Mouse (Mus musculus): ENCODE data around the gene Jarid2. TPM values are rescaled to one million over a fixed set of nuclear protein-coding genes. Genes with fewer than 3 reads are reported as not detected.

Jarid2 gene
- polyA plus RNA-seq, 2 experiments, result 22.8 to 29.9 TPM

DNA sequence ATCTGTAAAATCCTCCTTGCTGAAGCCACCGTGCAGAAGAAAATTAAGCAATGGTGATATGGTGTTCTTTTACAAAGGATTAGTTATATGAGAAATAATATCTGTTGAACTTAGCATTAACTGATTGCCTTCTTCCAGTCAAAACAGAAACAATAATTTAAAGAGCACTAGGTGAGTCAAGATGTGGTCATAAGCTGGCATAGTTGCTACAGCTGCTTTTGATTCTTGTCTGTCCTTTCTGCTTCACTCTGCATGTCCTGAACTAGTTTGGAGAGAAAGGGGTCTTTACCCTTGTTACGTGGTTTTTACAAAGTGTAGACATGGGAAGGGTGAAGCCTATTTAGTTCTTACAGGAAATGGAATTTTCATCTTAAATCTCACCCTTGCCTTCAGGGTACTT is 51.9 kb downstream of the Jarid2 start:
- Histone ChIP-seq H3K9me3 (ENCODE audit: control insufficient read depth, low read length) (no peaks in the 10 kb centered on the region), H3K9ac (ENCODE audit: low read depth, low read length, severe bottlenecking) (no peak overlapping the region), H3K4me2 (replicated peaks; ENCODE audit: low read depth, low read length, severe bottlenecking) (no peak overlapping the region), H3K4me1 (ENCODE audit: control insufficient read depth, insufficient read depth, low read length) (peaks cover 14% of the 10 kb centered on the region), H3K36me3 (ENCODE audit: control insufficient read depth, insufficient read depth, low read length) (no peaks in the 10 kb centered on the region), H3K27ac (replicated peaks; ENCODE audit: low read depth, low read length) (no peak overlapping the region), H3K27me3 (ENCODE audit: control insufficient read depth, insufficient read depth, low read length) (no peaks in the 10 kb centered on the region), H3K4me3 (replicated peaks; ENCODE audit: low read length) (no peak overlapping the region)
- DNase-seq (ENCODE audit: low spot score) (no peak), ATAC-seq (ENCODE audit: low FRiP score, low read depth) (no peak)
- 42% methylated on average over 2 of the region's 2 CpGs for WGBS
- TF ChIP-seq POLR2A (IDR thresholded peaks at IDR 0.05; ENCODE audit: borderline replicate concordance, extremely low read depth, insufficient read depth, insufficient read length), result no peak

DNA sequence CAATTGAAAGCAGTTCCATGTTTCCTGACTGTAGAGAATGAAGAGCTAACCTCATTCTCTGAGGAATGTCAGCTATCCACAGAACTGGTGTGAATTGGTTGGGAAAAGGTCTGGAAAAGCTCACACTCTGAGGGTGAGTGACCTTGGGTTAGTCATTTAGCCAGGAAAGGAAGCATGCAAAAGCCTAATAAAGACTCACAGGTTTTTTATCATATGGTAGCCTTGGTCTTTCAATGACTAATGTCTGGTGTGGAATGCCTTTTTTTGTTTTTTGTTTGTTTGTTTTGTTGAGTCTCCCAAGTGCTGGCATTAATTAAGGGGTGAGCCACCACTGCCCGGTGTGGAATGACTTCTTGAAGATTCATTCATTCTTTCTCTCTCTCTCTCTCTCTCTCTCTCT is 55.3 kb downstream of the Jarid2 start:
- TF ChIP-seq POLR2A (IDR thresholded peaks at IDR 0.05; ENCODE audit: borderline replicate concordance, extremely low read depth, insufficient read depth, insufficient read length), result no peak
- WGBS, result 82% methylated on average over 1 of the region's 1 CpGs
- no peak overlapping the region for H3K4me2 ChIP-seq (replicated peaks; ENCODE audit: low read depth, low read length, severe bottlenecking)

DNA sequence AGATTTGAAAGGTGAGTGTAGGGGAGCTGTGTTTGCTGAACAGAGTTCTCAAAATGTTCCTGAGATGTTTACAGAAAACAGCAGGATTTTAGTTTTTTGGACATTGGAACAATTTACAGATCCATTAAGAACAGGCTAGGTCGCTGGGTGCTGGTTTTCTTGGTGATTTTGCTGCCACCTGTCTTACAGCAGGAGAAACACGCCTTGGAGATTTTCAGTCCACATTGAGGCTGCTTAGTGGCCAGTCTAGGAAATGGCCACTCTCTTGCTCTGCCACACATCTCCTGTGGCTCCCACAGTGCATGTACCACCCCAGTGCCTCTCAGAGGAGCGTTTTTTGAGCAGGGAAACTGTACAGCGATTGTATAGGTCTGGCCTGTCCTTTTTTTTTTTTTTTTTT is 57.0 kb downstream of the Jarid2 start:
- Histone ChIP-seq H3K9ac (ENCODE audit: low read depth, low read length, severe bottlenecking) (no peak overlapping the region), H3K36me3 (ENCODE audit: control insufficient read depth, insufficient read depth, low read length) (no peaks in the 10 kb centered on the region), H3K4me3 (replicated peaks; ENCODE audit: low read length) (no peak overlapping the region), H3K27ac (replicated peaks; ENCODE audit: low read depth, low read length) (no peak overlapping the region), H3K9me3 (ENCODE audit: control insufficient read depth, low read length) (no peaks in the 10 kb centered on the region), H3K27me3 (ENCODE audit: control insufficient read depth, insufficient read depth, low read length) (no peaks in the 10 kb centered on the region), H3K4me1 (ENCODE audit: control insufficient read depth, insufficient read depth, low read length) (peaks cover 47% of the 10 kb centered on the region), H3K4me2 (replicated peaks; ENCODE audit: low read depth, low read length, severe bottlenecking) (no peak overlapping the region)
- DNase-seq (ENCODE audit: low spot score), result peak; percentile 73
- TF ChIP-seq POLR2A (IDR thresholded peaks at IDR 0.05; ENCODE audit: borderline replicate concordance, extremely low read depth, insufficient read depth, insufficient read length), result no peak
- WGBS, result 36% methylated on average over 4 of the region's 4 CpGs
- ATAC-seq (ENCODE audit: low FRiP score, low read depth), result no peak

More for the DNA sequence above, 55.3 kb downstream of the Jarid2 start:
- Histone ChIP-seq H3K4me3 (replicated peaks; ENCODE audit: low read length) (no peak overlapping the region), H3K4me1 (ENCODE audit: control insufficient read depth, insufficient read depth, low read length) (peaks cover 38% of the 10 kb centered on the region), H3K9me3 (ENCODE audit: control insufficient read depth, low read length) (no peaks in the 10 kb centered on the region), H3K27me3 (ENCODE audit: control insufficient read depth, insufficient read depth, low read length) (no peaks in the 10 kb centered on the region), H3K27ac (replicated peaks; ENCODE audit: low read depth, low read length) (no peak overlapping the region), H3K9ac (ENCODE audit: low read depth, low read length, severe bottlenecking) (no peak overlapping the region), H3K36me3 (ENCODE audit: control insufficient read depth, insufficient read depth, low read length) (no peaks in the 10 kb centered on the region)
- DNase-seq (ENCODE audit: low spot score) (no peak), ATAC-seq (ENCODE audit: low FRiP score, low read depth) (no peak)

DNA sequence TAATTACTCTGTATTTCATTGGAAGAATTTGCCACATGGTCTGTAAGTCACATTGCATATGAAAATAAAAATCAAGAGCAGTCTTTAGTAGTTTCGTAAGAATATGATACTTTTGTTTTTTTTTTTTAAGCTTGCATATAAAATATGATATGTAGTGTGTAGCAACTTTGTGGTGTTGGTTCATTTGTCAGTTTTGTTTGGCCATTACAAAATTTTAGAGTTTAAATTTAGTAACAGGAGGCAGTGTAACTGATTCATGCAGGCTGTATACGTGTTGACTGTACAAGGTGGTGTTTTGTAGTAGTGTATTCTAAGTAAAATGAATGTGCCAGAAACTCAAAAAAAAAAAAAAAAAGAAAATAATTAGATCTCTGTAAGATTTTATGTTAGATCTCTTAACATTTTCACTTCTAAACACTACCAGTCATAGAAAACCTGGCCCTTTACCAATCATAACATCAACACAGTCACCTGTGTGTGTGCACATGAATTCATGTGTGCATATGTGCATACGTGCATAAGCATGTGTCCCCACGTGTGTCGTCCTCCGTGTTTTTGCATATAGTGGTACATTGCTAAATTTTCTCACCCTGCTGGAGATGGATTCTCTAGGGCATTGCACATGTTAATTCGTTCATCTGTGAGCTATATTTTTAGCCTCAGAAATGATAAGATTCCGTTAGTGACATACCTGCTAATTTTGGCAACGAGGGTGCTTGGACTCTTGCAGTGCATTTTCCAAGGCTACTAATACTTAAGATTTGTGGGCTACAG is 59.3 kb downstream of the Jarid2 start:
- no peak overlapping the region for H3K4me2 ChIP-seq (replicated peaks; ENCODE audit: low read depth, low read length, severe bottlenecking)
- no peak overlapping the region for H3K27ac ChIP-seq (replicated peaks; ENCODE audit: low read depth, low read length)
- DNase-seq (ENCODE audit: low spot score), result no peak
- H3K9me3 ChIP-seq (ENCODE audit: control insufficient read depth, low read length), result no peaks in the 10 kb centered on the region
- peaks cover 54% of the 10 kb centered on the region for H3K4me1 ChIP-seq (ENCODE audit: control insufficient read depth, insufficient read depth, low read length)
- 77% methylated on average over 9 of the region's 9 CpGs for WGBS
- no peak overlapping the region for H3K9ac ChIP-seq (ENCODE audit: low read depth, low read length, severe bottlenecking)
- H3K27me3 ChIP-seq (ENCODE audit: control insufficient read depth, insufficient read depth, low read length), result no peaks in the 10 kb centered on the region
- H3K36me3 ChIP-seq (ENCODE audit: control insufficient read depth, insufficient read depth, low read length), result no peaks in the 10 kb centered on the region
- no peak for TF ChIP-seq POLR2A (IDR thresholded peaks at IDR 0.05; ENCODE audit: borderline replicate concordance, extremely low read depth, insufficient read depth, insufficient read length)
- ATAC-seq (ENCODE audit: low FRiP score, low read depth), result no peak
- no peak overlapping the region for H3K4me3 ChIP-seq (replicated peaks; ENCODE audit: low read length)

DNA sequence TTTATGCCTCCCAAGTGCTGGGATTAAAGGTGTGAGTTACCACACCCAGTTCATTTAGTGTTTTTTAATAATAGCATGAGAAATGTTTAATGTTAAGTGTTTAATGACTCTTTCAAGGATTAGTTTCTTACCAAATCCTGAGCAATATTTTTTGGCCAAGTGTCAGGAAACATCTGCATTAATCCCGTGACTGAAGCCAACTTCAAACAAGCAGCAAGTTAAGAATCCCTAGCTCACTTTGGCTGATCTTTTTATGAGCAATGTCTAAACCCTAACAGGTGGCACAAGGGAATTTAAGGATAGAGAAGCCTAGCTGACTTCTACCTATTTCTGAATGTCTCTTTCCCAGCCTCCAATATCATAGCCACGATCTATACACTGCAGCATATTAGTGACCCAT is 60.7 kb downstream of the Jarid2 start:
- WGBS, result 33% methylated on average over 2 of the region's 2 CpGs
- no peak overlapping the region for H3K4me2 ChIP-seq (replicated peaks; ENCODE audit: low read depth, low read length, severe bottlenecking)
- TF ChIP-seq POLR2A (IDR thresholded peaks at IDR 0.05; ENCODE audit: borderline replicate concordance, extremely low read depth, insufficient read depth, insufficient read length), result no peak
- ATAC-seq (ENCODE audit: low FRiP score, low read depth), result no peak
- H3K9ac ChIP-seq (ENCODE audit: low read depth, low read length, severe bottlenecking), result no peak overlapping the region
- H3K27me3 ChIP-seq (ENCODE audit: control insufficient read depth, insufficient read depth, low read length), result no peaks in the 10 kb centered on the region
- peaks cover 56% of the 10 kb centered on the region for H3K4me1 ChIP-seq (ENCODE audit: control insufficient read depth, insufficient read depth, low read length)
- no peaks in the 10 kb centered on the region for H3K9me3 ChIP-seq (ENCODE audit: control insufficient read depth, low read length)
- no peak overlapping the region for H3K4me3 ChIP-seq (replicated peaks; ENCODE audit: low read length)
- no peak overlapping the region for H3K27ac ChIP-seq (replicated peaks; ENCODE audit: low read depth, low read length)
- DNase-seq (ENCODE audit: low spot score), result no peak
- H3K36me3 ChIP-seq (ENCODE audit: control insufficient read depth, insufficient read depth, low read length), result no peaks in the 10 kb centered on the region
